Mouse (Mus musculus) kidney, embryonic 14.5 days (tissue): ENCODE measurements around the gene Fam160a2. TPM values are rescaled to one million over a fixed set of nuclear protein-coding genes. Genes with fewer than 3 reads are reported as not detected.
"Not testable (repeated sequence)": the region's sequence is repeated elsewhere in the genome, so short reads cannot be mapped to it uniquely, and the experiment has no call there.

Experiments used
- ATAC-seq: fragments of 200-750 bp; cut with Nextera tagmentation; 2 replicates; pipeline ENCODE4 v1.8.0; 2017; ENCODE audit warnings: moderate number of reproducible peaks, mild to moderate bottlenecking, moderate TSS enrichment, moderate library complexity; ENCODE audit not compliant: low FRiP score, low TSS enrichment
- H3K27ac ChIP-seq: fragments of 300-500 bp; sonication (generic); 2 replicates; pipeline ENCODE4 v1.5.1; 2014; ENCODE audit warnings: low read depth, mild to moderate bottlenecking, low read length, moderate library complexity, mixed read lengths
- H3K27me3 ChIP-seq: fragments of 300-500 bp; sonication (generic); 2 replicates; pipeline ENCODE4 v1.6.1; 2014; ENCODE audit warnings: mild to moderate bottlenecking, low read length; ENCODE audit not compliant: control insufficient read depth, insufficient read depth
- H3K36me3 ChIP-seq: fragments of 300-500 bp; sonication (generic); 2 replicates; pipeline ENCODE4 v1.6.1; 2014; ENCODE audit warnings: low read length, mixed read lengths; ENCODE audit not compliant: control insufficient read depth, insufficient read depth
- H3K4me1 ChIP-seq: fragments of 300-500 bp; sonication (generic); 2 replicates; pipeline ENCODE4 v1.6.1; 2014; ENCODE audit warnings: low read length, mixed read lengths; ENCODE audit not compliant: control insufficient read depth, insufficient read depth
- H3K4me2 ChIP-seq: fragments of 300-500 bp; sonication (generic); replicated peaks from 2 replicates; pipeline ENCODE4 v1.6.1; 2014; ENCODE audit warnings: low read depth, mild to moderate bottlenecking, low read length
- H3K4me3 ChIP-seq: fragments of 300-500 bp; sonication (generic); 2 replicates; pipeline ENCODE4 v1.5.1; 2014; ENCODE audit warnings: mild to moderate bottlenecking, low read length
- H3K9ac ChIP-seq: fragments of 300-500 bp; sonication (generic); 2 replicates; pipeline ENCODE4 v1.6.1; 2014; ENCODE audit warnings: low read depth, mild to moderate bottlenecking, low read length, moderate library complexity
- H3K9me3 ChIP-seq: fragments of 300-500 bp; sonication (generic); 2 replicates; pipeline ENCODE4 v1.6.1; 2016; ENCODE audit warnings: low read length; ENCODE audit not compliant: control insufficient read depth
- WGBS: fragments of 180-500 bp; shearing (Covaris S2); extraction: QIAGEN DNeasy Blood & Tissue Kit; methylation state at CpG from one replicate; pipeline ENCODE4 v1.1.7; 2014; 5-methylcytosine and 5-hydroxymethylcytosine counted together
- polyA plus RNA-seq: library from polyadenylated mRNA; unstranded; fragments of >200 nt; fragmentation: Nextera tagmentation; extraction: Ambion mirVana; gene quantifications from 2 replicates; pipeline ENCODE4 v1.2.1, GENCODE M21; 2014

The Fam160a2 gene
- polyA plus RNA-seq, 1 experiment from 2014 or later = 43.6 TPM

- 1% methylated on average over 30 of the region's 31 CpGs for WGBS
- Histone ChIP-seq H3K9me3 (no peaks in the 10 kb centered on the region), H3K4me3 (peak within 1 kb of the TSS; percentile 41), H3K4me2 (peak within 1 kb of the TSS; percentile 73), H3K27me3 (peaks cover 23% of the 10 kb centered on the region; the same call in 1 of the 2 replicates), H3K36me3 (no peaks in the 10 kb centered on the region), H3K27ac (no peak within 1 kb of the TSS), H3K4me1 (no peaks in the 10 kb centered on the region), H3K9ac (peak within 1 kb of the TSS; percentile 42)
- peak; percentile 93 for ATAC-seq
Observed at GRCm38 (mm10) chr7:105425424-105426043, 25.7 kb upstream of the Fam160a2 start, which contains the start of gene Cckbr. Cckbr (plus strand) TSS chr7:105425731.

- WGBS = 32% methylated on average over 5 of the region's 5 CpGs
- no peak overlapping the region for H3K27ac ChIP-seq
- H3K27me3 ChIP-seq = peaks cover 23% of the 10 kb centered on the region; the same call in 1 of the 2 replicates
- no peak overlapping the region for H3K4me2 ChIP-seq
- H3K4me3 ChIP-seq = no peak overlapping the region
- no peaks in the 10 kb centered on the region for H3K4me1 ChIP-seq
- H3K9ac ChIP-seq = no peak overlapping the region
- no peaks in the 10 kb centered on the region for H3K36me3 ChIP-seq
- no peaks in the 10 kb centered on the region for H3K9me3 ChIP-seq
- ATAC-seq = no peak
Observed at GRCm38 (mm10) chr7:105424368-105424767, 24.5 kb upstream of the Fam160a2 start.

- peaks cover 13% of the 10 kb centered on the region; the same call in 1 of the 2 replicates for H3K27me3 ChIP-seq
- H3K4me3 ChIP-seq = no peak overlapping the region
Observed at GRCm38 (mm10) chr7:105420903-105421302, 21.0 kb upstream of the Fam160a2 start.

GRCm38 (mm10) chr7:105418106-105418505 is 18.3 kb upstream of the Fam160a2 start:
- no peaks in the 10 kb centered on the region for H3K36me3 ChIP-seq
- WGBS = 82% methylated on average over 5 of the region's 5 CpGs
- no peak overlapping the region for H3K27ac ChIP-seq
- ATAC-seq = no peak
- H3K27me3 ChIP-seq = no peaks in the 10 kb centered on the region
- no peak overlapping the region for H3K4me2 ChIP-seq
- no peak overlapping the region for H3K9ac ChIP-seq
- H3K4me3 ChIP-seq = no peak overlapping the region
- no peaks in the 10 kb centered on the region for H3K9me3 ChIP-seq
- H3K4me1 ChIP-seq = no peaks in the 10 kb centered on the region

More at GRCm38 (mm10) chr7:105420903-105421302, 21.0 kb upstream of the Fam160a2 start:
- ATAC-seq = no peak
- no peaks in the 10 kb centered on the region for H3K9me3 ChIP-seq
- no peaks in the 10 kb centered on the region for H3K36me3 ChIP-seq
- WGBS = 35% methylated on average over 2 of the region's 2 CpGs
- no peak overlapping the region for H3K9ac ChIP-seq
- no peak overlapping the region for H3K27ac ChIP-seq
- no peaks in the 10 kb centered on the region for H3K4me1 ChIP-seq
- no peak overlapping the region for H3K4me2 ChIP-seq

GRCm38 (mm10) chr7:105416529-105416928 is 16.7 kb upstream of the Fam160a2 start:
- H3K9ac ChIP-seq = no peak overlapping the region
- no peaks in the 10 kb centered on the region for H3K36me3 ChIP-seq
- ATAC-seq = no peak
- no peaks in the 10 kb centered on the region for H3K9me3 ChIP-seq
- no peaks in the 10 kb centered on the region for H3K27me3 ChIP-seq
- H3K27ac ChIP-seq = no peak overlapping the region
- no peak overlapping the region for H3K4me2 ChIP-seq
- WGBS = 94% methylated on average over 7 of the region's 7 CpGs
- no peaks in the 10 kb centered on the region for H3K4me1 ChIP-seq
- no peak overlapping the region for H3K4me3 ChIP-seq

GRCm38 (mm10) chr7:105414385-105414784 is 14.5 kb upstream of the Fam160a2 start:
- Histone ChIP-seq H3K27ac (no peak overlapping the region), H3K4me3 (no peak overlapping the region), H3K9me3 (no peaks in the 10 kb centered on the region), H3K36me3 (no peaks in the 10 kb centered on the region), H3K4me1 (no peaks in the 10 kb centered on the region), H3K4me2 (no peak overlapping the region), H3K27me3 (no peaks in the 10 kb centered on the region), H3K9ac (no peak overlapping the region)
- no peak for ATAC-seq
- WGBS = 59% methylated on average over 6 of the region's 6 CpGs

- not testable (repeated sequence) for H3K36me3 ChIP-seq, H3K4me3 ChIP-seq, H3K4me1 ChIP-seq, H3K27ac ChIP-seq, H3K9ac ChIP-seq, H3K27me3 ChIP-seq, H3K9me3 ChIP-seq, H3K4me2 ChIP-seq
- 59% methylated on average over 8 of the region's 8 CpGs for WGBS
- ATAC-seq = peak; percentile 73
Observed at GRCm38 (mm10) chr7:105411874-105412632, 12.2 kb upstream of the Fam160a2 start.

- WGBS = 84% methylated on average over 1 of the region's 1 CpGs
- H3K4me3 ChIP-seq = no peak overlapping the region
- H3K9ac ChIP-seq = no peak overlapping the region
- no peaks in the 10 kb centered on the region for H3K36me3 ChIP-seq
- H3K9me3 ChIP-seq = no peaks in the 10 kb centered on the region
- no peak overlapping the region for H3K27ac ChIP-seq
- no peak for ATAC-seq
- H3K27me3 ChIP-seq = no peaks in the 10 kb centered on the region
- H3K4me2 ChIP-seq = no peak overlapping the region
- no peaks in the 10 kb centered on the region for H3K4me1 ChIP-seq
Observed at GRCm38 (mm10) chr7:105406322-105406721, 6.5 kb upstream of the Fam160a2 start.

- Histone ChIP-seq H3K36me3 (no peaks in the 10 kb centered on the region), H3K9ac (no peak within 1 kb of the TSS)
- ATAC-seq = no peak
Observed at GRCm38 (mm10) chr7:105404268-105404667, 4.4 kb upstream of the Fam160a2 start, which contains the start of gene Cnga4. Cnga4 (plus strand) TSS chr7:105404568.

More at GRCm38 (mm10) chr7:105404268-105404667, 4.4 kb upstream of the Fam160a2 start, which contains the start of gene Cnga4:
- Histone ChIP-seq H3K27me3 (no peaks in the 10 kb centered on the region), H3K27ac (no peak within 1 kb of the TSS), H3K4me3 (no peak within 1 kb of the TSS), H3K9me3 (no peaks in the 10 kb centered on the region), H3K4me2 (no peak within 1 kb of the TSS), H3K4me1 (no peaks in the 10 kb centered on the region)
- WGBS = 66% methylated on average over 5 of the region's 5 CpGs
